ENCODE assay signal across 34 mouse cellular contexts in genomic region chr7:107495428-107495827, GRCm38 (mm10).
"Had no signal": no experiment of that assay in that cellular context is flagged by ENCODE, and none has a peak within 500 bp of the region (broad histone marks: within the 10 kb centered on the region; RNA-seq: fewer than 3 reads in every experiment).

No protein-coding gene starts in this region.

- H3K4me1 ChIP-seq: heart, embryonic 13.5 days; heart, embryonic 15.5 days; hindbrain, embryonic 13.5 days; hindbrain, embryonic 15.5 days; intestine, embryonic 15.5 days; kidney, embryonic 15.5 days had no signal

- H3K4me3 ChIP-seq: heart, embryonic 10.5 days; heart, embryonic 12.5 days; heart, embryonic 13.5 days; heart, embryonic 15.5 days; hindbrain, embryonic 13.5 days; hindbrain, embryonic 15.5 days; intestine, embryonic 15.5 days; kidney, embryonic 15.5 days; layer of hippocampus, adult 2 months; left cerebral cortex, adult 2 months had no signal

- H3K4me2 ChIP-seq: heart, embryonic 11.5 days; heart, embryonic 12.5 days; heart, embryonic 13.5 days; heart, embryonic 15.5 days; hindbrain, embryonic 13.5 days; hindbrain, embryonic 14.5 days; hindbrain, embryonic 15.5 days; intestine, embryonic 15.5 days; kidney, embryonic 15.5 days had no signal

- ATAC-seq: hindbrain, embryonic 16.5 days; hindbrain, postnatal 0 days; inflammation-experienced regulatory T-cells, adult 6 months; intestine, embryonic 15.5 days; intestine, embryonic 16.5 days; intestine, postnatal 0 days had no signal

- H3K27ac ChIP-seq: heart, embryonic 10.5 days; heart, embryonic 13.5 days; heart, embryonic 15.5 days; hindbrain, embryonic 13.5 days; hindbrain, embryonic 14.5 days; hindbrain, embryonic 15.5 days; hindbrain, postnatal 0 days; intestine, embryonic 15.5 days; kidney, embryonic 15.5 days; kidney, postnatal 0 days; layer of hippocampus, adult 2 months; left cerebral cortex, adult 2 months had no signal

- H3K9ac ChIP-seq: heart, embryonic 12.5 days; heart, embryonic 13.5 days; heart, embryonic 15.5 days; hindbrain, embryonic 13.5 days; hindbrain, embryonic 14.5 days; hindbrain, embryonic 15.5 days; intestine, embryonic 15.5 days; kidney, embryonic 15.5 days had no signal

- DNase-seq: heart, postnatal 10 days; heart, postnatal 14 days; heart, postnatal 36 days; heart, postnatal 4 days; kidney, adult 11 months; kidney, adult 18-20 months; kidney, adult 2 months; kidney, adult 8-10 months; kidney, adult 9 months; kidney, postnatal 10 days; kidney, postnatal 14 days; kidney, postnatal 25 days; kidney, postnatal 36 days; kidney, postnatal 4 days; layer of hippocampus, adult 9-11 months; layer of hippocampus, postnatal 36 days had no signal

- H3K36me3 ChIP-seq: heart, embryonic 10.5 days; heart, embryonic 12.5 days; heart, embryonic 13.5 days; heart, embryonic 15.5 days; hindbrain, embryonic 13.5 days; hindbrain, embryonic 15.5 days; intestine, embryonic 15.5 days; kidney, embryonic 15.5 days had no signal

- H3K9me3 ChIP-seq: heart, embryonic 10.5 days; heart, embryonic 12.5 days; heart, embryonic 13.5 days; heart, embryonic 15.5 days; hindbrain, embryonic 13.5 days; hindbrain, embryonic 15.5 days; intestine, embryonic 15.5 days; kidney, embryonic 15.5 days had no signal

- H3K27me3 ChIP-seq: heart, embryonic 12.5 days; heart, embryonic 13.5 days; heart, embryonic 15.5 days; hindbrain, embryonic 13.5 days; hindbrain, embryonic 15.5 days; intestine, embryonic 15.5 days; kidney, embryonic 15.5 days had no signal
